28 mouse cellular contexts compared by ENCODE assay signal in genomic region chr1:19232743-19233142, GRCm38 (mm10). TPM values are rescaled to one million over a fixed set of nuclear protein-coding genes. Genes with fewer than 3 reads are reported as not detected.
A peak's percentile ranks its signal among the peaks of the same experiment; 100 is the strongest.
DNase-seq lines count a peak whose midpoint lies in the region; ATAC-seq and TF ChIP-seq lines count a peak whose summit lies in the region.
"Had no signal": no experiment of that assay in that cellular context is flagged by ENCODE, and none has a peak within 500 bp of the region (broad histone marks: within the 10 kb centered on the region; RNA-seq: fewer than 3 reads in every experiment).

No protein-coding gene starts in this region.

- no peak overlapping the region for H3K9ac ChIP-seq in midbrain, embryonic 11.5 days (ENCODE audit: low read length)
- no peak overlapping the region for H3K9ac ChIP-seq in midbrain, embryonic 14.5 days (replicated peaks; ENCODE audit: low read length)
- H3K9ac ChIP-seq in liver, postnatal 0 days (replicated peaks), result no peak overlapping the region
- H3K9ac ChIP-seq: forebrain, embryonic 15.5 days; heart, embryonic 13.5 days; hindbrain, embryonic 12.5 days; kidney, embryonic 15.5 days; limb, embryonic 13.5 days had no signal

- H3K27ac ChIP-seq in midbrain, embryonic 11.5 days (ENCODE audit: low read depth, low read length), result no peak overlapping the region
- no peak overlapping the region for H3K27ac ChIP-seq in midbrain, embryonic 10.5 days (replicated peaks)
- no peak overlapping the region for H3K27ac ChIP-seq in embryonic facial prominence, embryonic 10.5 days (replicated peaks)
- H3K27ac ChIP-seq in midbrain, embryonic 14.5 days (replicated peaks; ENCODE audit: low read depth, low read length), result peak overlapping the region; percentile 53
- H3K27ac ChIP-seq in liver, postnatal 0 days (ENCODE audit: low read depth), result no peak overlapping the region
- H3K27ac ChIP-seq: forebrain, embryonic 15.5 days; heart, embryonic 13.5 days; hindbrain, embryonic 12.5 days; kidney, embryonic 15.5 days; limb, embryonic 13.5 days had no signal

- TF ChIP-seq EP300 in liver, postnatal 0 days (IDR thresholded peaks at IDR 0.05; ENCODE audit: low read depth), result no peak

- ATAC-seq in midbrain, embryonic 11.5 days (ENCODE audit: low FRiP score), result no peak
- ATAC-seq in midbrain, embryonic 14.5 days (ENCODE audit: low FRiP score, low TSS enrichment), result no peak; the same call in 1 of the 2 replicates
- no peak for ATAC-seq in liver, postnatal 0 days
- ATAC-seq: CD4-positive, CD25-positive, alpha-beta regulatory T cell, adult 4 months; forebrain, embryonic 15.5 days had no signal

- no peak overlapping the region for H3K4me3 ChIP-seq in midbrain, embryonic 11.5 days (ENCODE audit: low read depth, low read length)
- H3K4me3 ChIP-seq in midbrain, embryonic 10.5 days, result no peak overlapping the region
- no peak overlapping the region for H3K4me3 ChIP-seq in embryonic facial prominence, embryonic 10.5 days
- H3K4me3 ChIP-seq in midbrain, embryonic 14.5 days (replicated peaks; ENCODE audit: low read depth, low read length), result no peak overlapping the region
- no peak overlapping the region for H3K4me3 ChIP-seq in liver, postnatal 0 days (ENCODE audit: low read depth, low read length)
- H3K4me3 ChIP-seq: forebrain, embryonic 15.5 days; heart, embryonic 13.5 days; hindbrain, embryonic 12.5 days; kidney, embryonic 15.5 days; limb, embryonic 13.5 days; megakaryocyte, embryonic 14.5 days had no signal

- WGBS in midbrain, embryonic 11.5 days, result 0% methylated on average over 1 of the region's 1 CpGs
- WGBS in midbrain, embryonic 10.5 days, result 0% methylated on average over 1 of the region's 1 CpGs
- WGBS in embryonic facial prominence, embryonic 10.5 days, result 10% methylated on average over 1 of the region's 1 CpGs
- WGBS in midbrain, embryonic 14.5 days, result 3% methylated on average over 1 of the region's 1 CpGs
- WGBS in liver, postnatal 0 days (ENCODE audit: insufficient replicate concordance), result 0% methylated on average over 1 of the region's 1 CpGs

- TF ChIP-seq CTCF in liver, postnatal 0 days (IDR thresholded peaks at IDR 0.05; ENCODE audit: low read depth), result no peak

- peaks cover 93% of the 10 kb centered on the region for H3K27me3 ChIP-seq in midbrain, embryonic 11.5 days (ENCODE audit: control insufficient read depth, insufficient read depth, low read length)
- peaks cover 99% of the 10 kb centered on the region for H3K27me3 ChIP-seq in midbrain, embryonic 10.5 days (ENCODE audit: low read depth, poor library complexity, severe bottlenecking)
- peaks cover 98% of the 10 kb centered on the region for H3K27me3 ChIP-seq in embryonic facial prominence, embryonic 10.5 days (replicated peaks; ENCODE audit: low read depth, poor library complexity, severe bottlenecking)
- peaks cover 87% of the 10 kb centered on the region for H3K27me3 ChIP-seq in midbrain, embryonic 14.5 days (ENCODE audit: control insufficient read depth, insufficient read depth, low read length)
- H3K27me3 ChIP-seq in liver, postnatal 0 days (ENCODE audit: insufficient read depth, low read length), result peaks cover 52% of the 10 kb centered on the region

- no peak overlapping the region for H3K4me2 ChIP-seq in midbrain, embryonic 11.5 days
- no peak overlapping the region for H3K4me2 ChIP-seq in midbrain, embryonic 14.5 days (ENCODE audit: low read length)
- no peak overlapping the region for H3K4me2 ChIP-seq in liver, postnatal 0 days (ENCODE audit: low read depth, low read length)
- H3K4me2 ChIP-seq: forebrain, embryonic 15.5 days; heart, embryonic 13.5 days; hindbrain, embryonic 12.5 days; kidney, embryonic 15.5 days; limb, embryonic 13.5 days; liver, embryonic 11.5 days had no signal

- peaks cover 2% of the 10 kb centered on the region; the same call in 1 of the 2 replicates for H3K4me1 ChIP-seq in midbrain, embryonic 11.5 days (ENCODE audit: control insufficient read depth, insufficient read depth, low read length)
- peaks cover 6% of the 10 kb centered on the region for H3K4me1 ChIP-seq in midbrain, embryonic 10.5 days
- peaks cover 20% of the 10 kb centered on the region for H3K4me1 ChIP-seq in embryonic facial prominence, embryonic 10.5 days
- H3K4me1 ChIP-seq in midbrain, embryonic 14.5 days (ENCODE audit: control insufficient read depth, insufficient read depth, low read length), result no peaks in the 10 kb centered on the region
- no peaks in the 10 kb centered on the region for H3K4me1 ChIP-seq in liver, postnatal 0 days (ENCODE audit: insufficient read depth)
- H3K4me1 ChIP-seq: forebrain, embryonic 15.5 days; heart, embryonic 13.5 days; hindbrain, embryonic 12.5 days had no signal

- H3K9me3 ChIP-seq in midbrain, embryonic 11.5 days (ENCODE audit: control insufficient read depth, low read length), result no peaks in the 10 kb centered on the region
- H3K9me3 ChIP-seq in midbrain, embryonic 10.5 days (replicated peaks), result no peaks in the 10 kb centered on the region
- H3K9me3 ChIP-seq in embryonic facial prominence, embryonic 10.5 days, result no peaks in the 10 kb centered on the region
- no peaks in the 10 kb centered on the region for H3K9me3 ChIP-seq in midbrain, embryonic 14.5 days (ENCODE audit: control insufficient read depth, low read length)
- H3K9me3 ChIP-seq in liver, postnatal 0 days (ENCODE audit: low read length), result no peaks in the 10 kb centered on the region
- H3K9me3 ChIP-seq: forebrain, embryonic 15.5 days; heart, embryonic 13.5 days; hindbrain, embryonic 12.5 days; kidney, embryonic 15.5 days; limb, embryonic 13.5 days had no signal

- no peaks in the 10 kb centered on the region for H3K36me3 ChIP-seq in midbrain, embryonic 11.5 days (ENCODE audit: control insufficient read depth, insufficient read depth, low read length)
- no peaks in the 10 kb centered on the region for H3K36me3 ChIP-seq in midbrain, embryonic 10.5 days
- no peaks in the 10 kb centered on the region for H3K36me3 ChIP-seq in embryonic facial prominence, embryonic 10.5 days (replicated peaks)
- H3K36me3 ChIP-seq in midbrain, embryonic 14.5 days (ENCODE audit: control insufficient read depth, insufficient read depth, low read length), result no peaks in the 10 kb centered on the region
- H3K36me3 ChIP-seq in liver, postnatal 0 days (replicated peaks; ENCODE audit: insufficient read depth, low read length), result no peaks in the 10 kb centered on the region
- H3K36me3 ChIP-seq: forebrain, embryonic 15.5 days; heart, embryonic 13.5 days; hindbrain, embryonic 12.5 days; kidney, embryonic 15.5 days; limb, embryonic 13.5 days had no signal

- peak; percentile 53 for DNase-seq in heart, adult 11 months
- no peak for DNase-seq in heart, postnatal 4 days
- peak; percentile 89 for DNase-seq in midbrain, embryonic 11.5 days (ENCODE audit: low spot score, missing footprints)
- no peak for DNase-seq in midbrain, embryonic 10.5 days (ENCODE audit: low spot score)
- peak; percentile 27 for DNase-seq in embryonic facial prominence, embryonic 10.5 days (ENCODE audit: low spot score)
- peak; percentile 38 for DNase-seq in midbrain, embryonic 14.5 days
- no peak for DNase-seq in liver, postnatal 0 days
- DNase-seq: adrenal gland, postnatal 36 days; cerebellum, adult 18-20 months; cerebellum, postnatal 10 days; heart, postnatal 10 days; kidney, adult 18-20 months; kidney, postnatal 25 days; lung, postnatal 4 days; thymus, adult 2 months; thymus, postnatal 36 days had no signal

RNA-seq across cellular contexts. Expression of gene Tfap2b, which starts 24.0 kb away (rescaled TPM):
- not detected for total RNA-seq in heart, postnatal 4 days (2021)
- polyA plus RNA-seq in midbrain, embryonic 11.5 days (2014; fragmentation: Nextera tagmentation; extraction: Ambion mirVana), result 34.0 and 37.0 TPM in 2 replicates
- polyA plus RNA-seq in midbrain, embryonic 10.5 days (2016; fragmentation: Nextera tagmentation; extraction: Ambion mirVana), result 24.7 and 33.7 TPM in 2 replicates
- 31.5 and 38.3 TPM in 2 replicates for polyA plus RNA-seq in embryonic facial prominence, embryonic 10.5 days (2016; fragmentation: Nextera tagmentation; extraction: Ambion mirVana)
- 239 and 249 TPM in 2 replicates for polyA plus RNA-seq in midbrain, embryonic 14.5 days (2014; fragmentation: Nextera tagmentation; extraction: Ambion mirVana)
- not detected in 2 replicates for polyA plus RNA-seq in liver, postnatal 0 days (2015; fragmentation: Nextera tagmentation; extraction: Ambion mirVana)
- total RNA-seq: heart, postnatal 10 days; monocyte, adult 5-6 weeks; neutrophil, adult 5-6 weeks had no signal
- polyA plus RNA-seq: intestine, embryonic 14.5 days; liver, embryonic 16.5 days had no signal

Comparison
In these comparisons a context has a peak if more than half of its experiments do, and no peak if none do; other contexts are left out.
1. DNase-seq: peak in heart, adult 11 months (single experiment), midbrain, embryonic 11.5 days (single experiment), embryonic facial prominence, embryonic 10.5 days (single experiment) and midbrain, embryonic 14.5 days (single experiment); none in heart, postnatal 4 days (single experiment), midbrain, embryonic 10.5 days (single experiment) and liver, postnatal 0 days (single experiment).
2. RNA of gene Tfap2b, which starts 24.0 kb away (polyA plus RNA-seq): 239 to 249 TPM in midbrain, embryonic 14.5 days, 31.5 to 38.3 TPM in embryonic facial prominence, embryonic 10.5 days, 34.0 to 37.0 TPM in midbrain, embryonic 11.5 days and 24.7 to 33.7 TPM in midbrain, embryonic 10.5 days; not detected in liver, postnatal 0 days; every median in the first group is over 10 times any median in the second.